Mouse (Mus musculus) ES-Bruce4 (cell line): ENCODE data around the gene Mtfr1l. TPM values are rescaled to one million over a fixed set of nuclear protein-coding genes. Genes with fewer than 3 reads are reported as not detected.
"Not testable (repeated sequence)": the region's sequence is repeated elsewhere in the genome, so short reads cannot be mapped to it uniquely, and the experiment has no call there.

Experiments
- H3K27ac ChIP-seq: 2 replicates; pipeline ENCODE4 v1.5.1; 2012; ENCODE audit warnings: low read length, inconsistent platforms; ENCODE audit not compliant: insufficient read depth
- H3K27me3 ChIP-seq: 2 replicates; pipeline ENCODE4 v1.6.1; 2012; ENCODE audit warnings: mild to moderate bottlenecking, low read length, inconsistent platforms; ENCODE audit not compliant: control insufficient read depth, poor library complexity, insufficient read depth, severe bottlenecking
- H3K36me3 ChIP-seq: 2 replicates; pipeline ENCODE4 v1.6.1; 2012; ENCODE audit warnings: inconsistent platforms, mild to moderate bottlenecking, low read length, moderate library complexity; ENCODE audit not compliant: control insufficient read depth, poor library complexity, insufficient read depth, severe bottlenecking
- H3K4me1 ChIP-seq: one replicate; pipeline ENCODE4 v1.8.1; 2011; ENCODE audit warnings: low read length; ENCODE audit not compliant: control insufficient read depth, insufficient read depth
- H3K4me3 ChIP-seq: 2 replicates; pipeline ENCODE4 v1.5.1; 2011; ENCODE audit warnings: low read depth, mild to moderate bottlenecking, low read length
- H3K9ac ChIP-seq: 2 replicates; pipeline ENCODE4 v1.6.1; 2012; ENCODE audit warnings: low read depth, mild to moderate bottlenecking, inconsistent platforms; ENCODE audit not compliant: poor library complexity, severe bottlenecking
- H3K9me3 ChIP-seq: replicated peaks from 2 replicates; pipeline ENCODE4 v1.6.1; 2012; ENCODE audit warnings: mild to moderate bottlenecking, low read length, inconsistent platforms; ENCODE audit not compliant: control insufficient read depth, poor library complexity, insufficient read depth, severe bottlenecking
- CTCF ChIP-seq: IDR thresholded peaks from one replicate; pipeline ENCODE4 v1.8.1; 2011; ENCODE audit warnings: low read depth, low read length
- EP300 ChIP-seq: IDR thresholded peaks from 2 replicates; pipeline ENCODE4 v1.6.1; 2011; ENCODE audit warnings: low read depth, low read length; ENCODE audit not compliant: insufficient read depth
- POLR2A ChIP-seq: IDR thresholded peaks from one replicate; pipeline ENCODE4 v1.8.1; 2011; ENCODE audit warnings: low read length; ENCODE audit not compliant: insufficient read depth
- polyA plus RNA-seq: library from polyadenylated mRNA; stranded (reverse); fragments of >200 nt; gene quantifications from 2 replicates; pipeline ENCODE4 v1.2.4, GENCODE M21; 2011; ENCODE audit warnings: low read depth; ENCODE audit not compliant: missing spikeins, insufficient read depth, insufficient read length

Mtfr1l gene
- polyA plus RNA-seq, 1 experiment = 51.9 TPM

DNA sequence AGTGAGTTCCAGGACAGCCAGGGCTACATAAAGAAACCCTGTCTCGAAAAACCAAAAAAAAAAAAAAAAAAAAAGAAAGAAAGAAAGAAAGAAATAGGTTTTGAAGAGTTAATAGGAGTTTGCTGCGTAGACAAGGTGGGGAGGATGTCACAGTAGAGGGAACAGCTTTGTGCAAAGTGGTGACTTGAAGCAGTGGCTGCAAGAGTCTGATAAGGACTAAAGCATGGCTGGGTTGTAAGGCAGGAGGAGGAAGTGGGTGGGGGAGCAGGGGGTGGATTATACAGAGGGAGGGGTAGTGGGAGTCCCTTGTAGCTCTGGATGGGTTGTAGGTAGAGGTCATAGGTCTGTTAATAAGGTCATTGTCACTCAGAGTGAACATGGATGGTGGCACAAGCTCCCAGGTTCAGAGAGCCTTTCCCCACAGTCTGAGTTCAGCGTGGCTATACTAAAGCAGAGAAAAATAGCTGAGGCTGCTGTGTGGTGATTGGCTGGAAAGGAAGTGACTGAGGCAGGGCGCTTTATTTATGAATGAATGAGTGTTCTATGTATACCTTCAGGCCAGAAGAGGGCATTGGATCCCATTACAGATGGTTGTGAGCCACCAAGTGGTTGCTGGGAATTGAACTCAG is 29.1 kb downstream of the Mtfr1l start:
- Histone ChIP-seq H3K9ac (no peak overlapping the region), H3K4me1 (no peaks in the 10 kb centered on the region), H3K9me3 (no peaks in the 10 kb centered on the region), H3K27me3 (no peaks in the 10 kb centered on the region), H3K36me3 (no peaks in the 10 kb centered on the region), H3K27ac (no peak overlapping the region), H3K4me3 (no peak overlapping the region)
- TF ChIP-seq CTCF = no peak
- no peak for TF ChIP-seq POLR2A

- no peak overlapping the region for H3K27ac ChIP-seq
- no peak overlapping the region for H3K9ac ChIP-seq
- H3K9me3 ChIP-seq = no peaks in the 10 kb centered on the region
- no peaks in the 10 kb centered on the region for H3K27me3 ChIP-seq
- no peaks in the 10 kb centered on the region for H3K4me1 ChIP-seq
- no peaks in the 10 kb centered on the region for H3K36me3 ChIP-seq
- no peak for TF ChIP-seq POLR2A
- no peak overlapping the region for H3K4me3 ChIP-seq
Observed at GRCm38 (mm10) chr4:134505303-134505789, 29.8 kb downstream of the Mtfr1l start.

DNA sequence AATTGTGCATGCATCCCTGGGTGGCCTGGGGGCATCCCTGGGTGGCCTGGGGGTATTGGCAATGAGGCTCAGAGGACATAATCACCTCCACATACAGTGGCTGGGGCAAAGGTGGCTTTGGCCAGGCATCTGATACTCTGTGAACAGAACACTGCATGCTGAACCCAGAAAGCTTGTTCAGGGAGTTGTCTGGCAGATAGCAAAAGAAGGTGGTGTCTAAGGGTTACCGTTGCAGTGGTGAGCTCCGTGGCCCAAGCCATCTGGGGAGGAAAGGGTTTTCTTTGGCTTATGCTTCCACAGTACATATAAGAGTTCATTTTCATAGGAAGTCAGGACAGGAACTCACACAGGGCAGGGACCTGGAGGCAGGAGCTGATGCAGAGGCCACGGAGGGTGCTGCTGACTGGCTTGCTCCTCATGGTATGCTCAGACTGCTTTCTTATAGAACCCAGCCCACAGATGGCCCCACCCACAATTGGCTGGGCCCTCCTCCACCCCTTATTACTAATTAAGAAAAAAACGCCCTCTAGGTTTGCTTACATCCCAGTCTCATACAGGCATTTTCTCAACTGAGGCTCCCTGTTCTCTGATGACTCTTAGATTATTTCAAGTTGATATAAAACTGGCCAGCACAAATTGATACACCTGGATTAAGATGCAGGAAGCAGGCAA is 31.4 kb downstream of the Mtfr1l start:
- H3K4me1 ChIP-seq = no peaks in the 10 kb centered on the region
- H3K27me3 ChIP-seq = no peaks in the 10 kb centered on the region
- H3K4me3 ChIP-seq = no peak overlapping the region
- H3K9me3 ChIP-seq = no peaks in the 10 kb centered on the region
- no peak for TF ChIP-seq POLR2A
- no peak for TF ChIP-seq CTCF
- no peaks in the 10 kb centered on the region for H3K36me3 ChIP-seq
- no peak overlapping the region for H3K27ac ChIP-seq
- no peak overlapping the region for H3K9ac ChIP-seq

DNA sequence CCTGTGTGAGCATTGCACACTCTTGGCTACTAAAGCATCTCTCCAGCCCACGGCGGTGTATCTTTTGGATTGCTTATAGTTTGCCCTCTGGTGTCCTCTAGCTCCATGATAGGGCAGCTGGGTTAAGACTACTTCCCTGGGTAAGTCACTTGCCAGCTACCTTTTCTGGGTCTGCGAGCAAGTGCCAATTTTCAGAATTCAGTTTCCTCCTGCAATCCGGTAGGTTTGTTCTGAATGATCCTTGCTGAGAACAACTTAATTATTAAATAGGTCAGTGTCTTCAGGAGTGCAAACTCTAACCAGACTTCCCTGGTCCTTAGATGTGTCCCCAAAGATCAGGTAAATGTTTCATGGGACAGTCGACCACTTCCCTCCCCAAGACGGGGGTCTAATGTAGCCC is 34.1 kb downstream of the Mtfr1l start:
- H3K4me3 ChIP-seq = no peak overlapping the region
- TF ChIP-seq POLR2A (no peak), CTCF (no peak), EP300 (no peak)
- no peak overlapping the region for H3K27ac ChIP-seq
- no peaks in the 10 kb centered on the region for H3K27me3 ChIP-seq
- no peaks in the 10 kb centered on the region for H3K4me1 ChIP-seq
- no peaks in the 10 kb centered on the region for H3K9me3 ChIP-seq
- H3K9ac ChIP-seq = no peak overlapping the region
- no peaks in the 10 kb centered on the region for H3K36me3 ChIP-seq

DNA sequence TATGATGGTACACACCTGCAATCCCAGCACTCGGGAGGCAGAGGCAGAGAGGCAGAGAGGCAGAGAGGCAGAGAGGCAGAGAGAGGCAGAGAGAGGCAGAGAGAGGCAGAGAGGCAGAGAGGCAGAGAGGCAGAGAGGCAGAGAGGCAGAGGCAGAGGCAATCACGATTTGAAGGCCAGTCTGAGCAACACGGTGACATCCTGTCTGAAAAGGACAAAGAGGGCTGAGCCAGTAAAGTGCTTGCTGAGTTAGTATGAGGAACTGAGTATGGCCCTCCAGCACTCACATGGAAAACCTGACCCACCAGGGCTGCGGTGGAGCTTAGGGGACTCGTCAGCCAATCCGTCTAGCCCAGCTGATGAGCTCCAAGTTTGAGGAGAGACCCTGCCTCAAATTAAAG is 36.2 kb downstream of the Mtfr1l start:
- not testable (repeated sequence) for H3K9ac ChIP-seq, H3K4me1 ChIP-seq, H3K27me3 ChIP-seq, H3K4me3 ChIP-seq, H3K36me3 ChIP-seq, H3K9me3 ChIP-seq, H3K27ac ChIP-seq

GRCm38 (mm10) chr4:134497986-134498731 is 37.0 kb downstream of the Mtfr1l start:
- H3K9ac ChIP-seq = no peak overlapping the region
- TF ChIP-seq POLR2A (no peak), CTCF (no peak), EP300 (no peak)
- no peaks in the 10 kb centered on the region for H3K9me3 ChIP-seq
- peaks cover 3% of the 10 kb centered on the region for H3K4me1 ChIP-seq
- no peaks in the 10 kb centered on the region for H3K36me3 ChIP-seq
- no peak overlapping the region for H3K27ac ChIP-seq
- H3K27me3 ChIP-seq = no peaks in the 10 kb centered on the region
- no peak overlapping the region for H3K4me3 ChIP-seq
